Mouse (Mus musculus): ENCODE results near the gene Ahnak2. TPM values are rescaled to one million over a fixed set of nuclear protein-coding genes. Genes with fewer than 3 reads are reported as not detected.

Gene Ahnak2
- total and polyA plus RNA-seq, 3 experiments = 2.6 to 11.4 TPM; not detected in 1

DNA sequence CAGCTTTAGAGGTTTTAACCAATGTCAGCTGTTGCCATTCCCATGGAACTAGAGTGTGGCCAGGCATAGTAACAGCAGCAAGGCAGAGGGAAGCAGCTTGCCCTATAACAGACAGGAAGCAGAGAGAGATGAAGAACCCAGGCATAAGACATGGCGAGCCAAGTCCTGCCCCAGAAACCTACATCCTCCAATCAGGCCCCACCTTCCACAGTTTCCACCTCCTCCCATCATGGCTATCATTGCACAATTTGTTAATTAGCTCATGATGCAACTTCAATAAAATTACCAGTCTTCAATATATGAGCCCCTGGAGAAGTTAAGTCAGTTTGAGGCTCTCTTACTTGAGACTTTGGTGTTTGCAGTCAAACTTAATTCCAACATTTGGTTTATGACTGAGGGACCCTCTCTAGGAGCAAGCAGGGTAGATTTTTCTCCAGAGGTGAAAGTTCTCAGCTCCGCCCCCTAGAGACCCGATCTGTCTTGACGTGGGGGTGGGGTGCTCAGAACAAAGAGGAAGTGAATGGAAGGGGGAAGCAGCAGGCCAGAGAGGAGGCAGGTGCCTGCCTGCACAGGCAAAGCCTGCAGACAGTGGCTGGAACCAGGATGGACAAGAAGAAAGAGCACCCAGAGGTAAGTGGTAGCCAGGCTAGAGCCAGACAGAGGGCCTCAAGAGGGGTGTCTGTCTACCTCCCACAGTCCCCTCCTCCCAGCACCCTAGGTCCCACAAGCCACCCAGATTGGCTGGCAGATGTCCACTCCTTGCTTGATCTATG is 42.1 kb downstream of the Ahnak2 start, which contains the start of gene Pld4 (continued):
- TF ChIP-seq MXI1 (IDR thresholded peaks at IDR 0.05; ENCODE audit: low read depth, low read length) = 0 out of 2 replicates have a peak, but pooled peaks have one; percentile 21
- TF ChIP-seq ZMIZ1 (IDR thresholded peaks at IDR 0.05; ENCODE audit: low read depth, low read length) = no peak; the same call in 1 of the 2 replicates
- TF ChIP-seq TCF12 (IDR thresholded peaks at IDR 0.05; ENCODE audit: low read depth, low read length) = peak; percentile 37; the same call in 1 of the 2 replicates
- no peak for TF ChIP-seq ZKSCAN1 (IDR thresholded peaks at IDR 0.05; ENCODE audit: low read depth, low read length)

DNA sequence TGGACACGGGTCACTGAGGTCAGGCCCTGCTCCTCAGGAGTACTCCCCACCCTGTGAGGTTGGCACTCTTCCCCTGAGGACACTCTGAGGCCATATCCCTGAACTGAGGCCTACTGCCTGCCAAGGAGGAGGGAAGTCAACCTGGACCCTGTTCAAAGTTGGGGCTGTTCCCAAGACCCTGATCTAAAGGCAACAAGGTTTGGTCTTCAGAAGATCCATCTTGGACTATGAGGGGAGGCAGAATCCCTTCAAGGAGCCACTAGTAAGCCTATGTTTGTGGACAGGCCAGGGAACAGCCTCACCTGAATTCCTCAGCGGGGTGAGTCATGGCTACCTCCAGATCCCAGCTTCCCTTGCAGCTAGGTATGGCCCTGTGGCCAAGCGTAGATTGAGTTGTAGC is 43.0 kb downstream of the Ahnak2 start:
- no peak overlapping the region for H3K27ac ChIP-seq (ENCODE audit: control insufficient read depth, low read depth, low read length)
- no peaks in the 10 kb centered on the region for H3K9me3 ChIP-seq (replicated peaks; ENCODE audit: insufficient read depth, low read length)
- H3K79me2 ChIP-seq (ENCODE audit: control insufficient read depth, insufficient read depth, low read length, poor library complexity) = no peaks in the 10 kb centered on the region
- no peak overlapping the region for H3K9ac ChIP-seq (ENCODE audit: control insufficient read depth, low read depth, low read length, poor library complexity, severe bottlenecking)
- no peak for DNase-seq (ENCODE audit: low read depth, low spot score)
- peaks cover 9 to 18% of the 10 kb centered on the region in 2 experiments; a peak in 3 of 4 replicates for H3K4me1 ChIP-seq (ENCODE audit: control insufficient read depth in 1 of 2, insufficient read depth in 2 of 2, low read length in 2 of 2)
- TF ChIP-seq MAZ (IDR thresholded peaks at IDR 0.05; ENCODE audit: low read depth, low read length) (no peak), CTCF (IDR thresholded peaks at IDR 0.05 in 2 of 3, conservative IDR thresholded peaks at IDR 0.05 in 1 of 3; ENCODE audit: control insufficient read depth in 1 of 3, insufficient read depth in 1 of 3, low read depth in 2 of 3, low read length in 3 of 3, poor library complexity in 1 of 3, severe bottlenecking in 1 of 3) (0 out of 6 replicates have a peak, but pooled peaks of 1 of the 3 experiments have one; percentile 7), ELF1 (IDR thresholded peaks at IDR 0.05; ENCODE audit: low read depth, low read length) (no peak)
- peaks cover 0 to 12% of the 10 kb centered on the region in 2 experiments; a peak in 2 of 4 replicates for H3K36me3 ChIP-seq (ENCODE audit: control insufficient read depth in 1 of 2, insufficient read depth in 2 of 2, low read length in 2 of 2)
- H3K4me3 ChIP-seq (ENCODE audit: control insufficient read depth in 1 of 2, insufficient read depth in 1 of 2, low read depth in 2 of 2, low read length in 2 of 2) = no peak overlapping the region
- H3K27me3 ChIP-seq (ENCODE audit: control insufficient read depth in 1 of 2, insufficient read depth in 2 of 2, low read length in 2 of 2) = peaks cover 19 to 23% of the 10 kb centered on the region in 2 experiments

- H3K36me3 ChIP-seq (ENCODE audit: control insufficient read depth in 1 of 2, insufficient read depth in 2 of 2, low read length in 2 of 2) = peaks cover 0 to 12% of the 10 kb centered on the region in 2 experiments; a peak in 2 of 4 replicates
- H3K4me3 ChIP-seq (ENCODE audit: control insufficient read depth in 1 of 2, insufficient read depth in 1 of 2, low read depth in 2 of 2, low read length in 2 of 2) = no peak overlapping the region
- no peaks in the 10 kb centered on the region for H3K79me2 ChIP-seq (ENCODE audit: control insufficient read depth, insufficient read depth, low read length, poor library complexity)
- H3K4me1 ChIP-seq (ENCODE audit: control insufficient read depth in 1 of 2, insufficient read depth in 2 of 2, low read length in 2 of 2) = peaks cover 9 to 18% of the 10 kb centered on the region in 2 experiments; a peak in 3 of 4 replicates
- TF ChIP-seq CHD1 (IDR thresholded peaks at IDR 0.05; ENCODE audit: low read depth, low read length) (no peak), TAL1 (IDR thresholded peaks at IDR 0.05; ENCODE audit: low read length) (no peak), MYB (IDR thresholded peaks at IDR 0.05; ENCODE audit: low read depth, low read length) (no peak), ZMIZ1 (IDR thresholded peaks at IDR 0.05; ENCODE audit: low read depth, low read length) (no peak), EP300 (IDR thresholded peaks at IDR 0.05; ENCODE audit: low read depth in 1 of 2, low read length in 2 of 2) (no peak), BHLHE40 (IDR thresholded peaks at IDR 0.05; ENCODE audit: borderline replicate concordance, low read depth, low read length) (no peak), E2F4 (IDR thresholded peaks at IDR 0.05; ENCODE audit: borderline replicate concordance, low read depth, low read length) (no peak), USF1 (IDR thresholded peaks at IDR 0.05; ENCODE audit: low read depth, low read length) (no peak), GABPA (IDR thresholded peaks at IDR 0.05; ENCODE audit: low read depth, low read length) (no peak), USF2 (IDR thresholded peaks at IDR 0.05; ENCODE audit: borderline replicate concordance in 1 of 2, insufficient read depth in 1 of 2, low read depth in 1 of 2, low read length in 2 of 2) (no peak), UBTF (IDR thresholded peaks at IDR 0.05; ENCODE audit: borderline replicate concordance, insufficient read depth, low read depth, low read length) (no peak), SMC3 (IDR thresholded peaks at IDR 0.05; ENCODE audit: low read depth, low read length) (no peak), MEF2A (IDR thresholded peaks at IDR 0.05; ENCODE audit: extremely low read depth, insufficient replicate concordance, low read depth, low read length, poor library complexity, severe bottlenecking) (no peak), HCFC1 (IDR thresholded peaks at IDR 0.05; ENCODE audit: low read depth, low read length) (no peak)
- H3K27ac ChIP-seq (ENCODE audit: control insufficient read depth, low read depth, low read length) = no peak overlapping the region
- peaks cover 31 to 34% of the 10 kb centered on the region in 2 experiments for H3K27me3 ChIP-seq (ENCODE audit: control insufficient read depth in 1 of 2, insufficient read depth in 2 of 2, low read length in 2 of 2)
- H3K9ac ChIP-seq (ENCODE audit: control insufficient read depth, low read depth, low read length, poor library complexity, severe bottlenecking) = no peak overlapping the region
- DNase-seq (ENCODE audit: low read depth, low spot score) = no peak
- H3K9me3 ChIP-seq (replicated peaks; ENCODE audit: insufficient read depth, low read length) = no peaks in the 10 kb centered on the region
Measured at GRCm38 (mm10) chr12:112757896-112758295, 44.6 kb downstream of the Ahnak2 start.

All from MEL (cell line).